Mouse (Mus musculus): Measurements from ENCODE around the gene Psapl1. TPM values are rescaled to one million over a fixed set of nuclear protein-coding genes. Genes with fewer than 3 reads are reported as not detected.

Gene Psapl1
- polyA plus RNA-seq, 1 experiment from 2014 or later, result 0.15 TPM

DNA sequence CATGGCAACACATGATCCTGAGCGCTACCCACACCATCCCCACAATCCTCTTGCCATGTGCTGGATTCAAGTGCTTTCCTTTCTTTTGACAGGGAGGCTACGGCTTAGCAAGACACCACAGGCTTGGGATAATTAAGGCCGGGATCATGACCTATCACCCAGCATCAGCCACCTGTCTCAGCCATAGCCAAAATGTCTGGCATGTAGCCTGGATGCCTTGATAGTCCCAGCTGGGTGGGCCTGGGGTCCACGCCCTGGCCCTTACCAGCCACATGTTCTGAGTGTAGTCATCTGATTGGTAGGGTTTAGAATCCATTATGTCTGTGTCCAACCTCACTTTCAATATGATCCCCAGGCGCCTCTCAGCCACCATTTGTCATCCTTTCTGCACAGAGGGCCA is 24.1 kb upstream of the Psapl1 start:
- ATAC-seq (ENCODE audit: extremely low read depth, insufficient number of reproducible peaks, low FRiP score, low TSS enrichment), result no peak
- peaks cover 5% of the 10 kb centered on the region; the same call in 1 of the 2 replicates for H3K27me3 ChIP-seq (replicated peaks)
- WGBS, result 87% methylated on average over 5 of the region's 5 CpGs

DNA sequence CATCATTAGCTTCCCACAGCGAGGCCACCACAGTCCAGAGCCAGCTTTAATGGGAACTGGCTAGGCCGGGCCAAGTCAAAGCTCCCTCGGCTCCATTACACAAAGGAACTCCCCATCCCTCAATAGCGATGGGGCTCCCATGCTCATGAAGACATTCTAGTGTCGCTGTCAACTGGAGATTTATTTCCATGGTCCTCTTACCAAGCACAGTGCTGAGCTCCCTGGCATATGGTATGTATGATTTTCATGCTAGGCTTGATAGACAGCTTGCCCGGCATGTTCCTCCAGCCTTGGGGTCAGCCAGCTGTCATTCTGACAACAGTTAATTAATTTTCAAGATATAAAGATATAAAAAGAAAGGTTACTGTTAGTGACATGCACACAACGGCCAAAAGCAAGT is 21.5 kb upstream of the Psapl1 start:
- H3K27ac ChIP-seq (replicated peaks), result no peak overlapping the region
- no peak overlapping the region for H3K4me2 ChIP-seq
- WGBS, result 78% methylated on average over 7 of the region's 7 CpGs
- no peaks in the 10 kb centered on the region for H3K4me1 ChIP-seq
- ATAC-seq (ENCODE audit: extremely low read depth, insufficient number of reproducible peaks, low FRiP score, low TSS enrichment), result no peak
- no peak overlapping the region for H3K9ac ChIP-seq
- no peaks in the 10 kb centered on the region for H3K9me3 ChIP-seq
- H3K27me3 ChIP-seq (replicated peaks), result no peaks in the 10 kb centered on the region; the same call in 1 of the 2 replicates
- H3K36me3 ChIP-seq, result no peaks in the 10 kb centered on the region
- H3K4me3 ChIP-seq, result no peak overlapping the region

More for the DNA sequence above, 24.1 kb upstream of the Psapl1 start:
- H3K27ac ChIP-seq (replicated peaks), result no peak overlapping the region
- no peak overlapping the region for H3K9ac ChIP-seq
- peaks cover 6% of the 10 kb centered on the region for H3K4me1 ChIP-seq
- no peak overlapping the region for H3K4me3 ChIP-seq
- no peaks in the 10 kb centered on the region for H3K9me3 ChIP-seq
- no peaks in the 10 kb centered on the region for H3K36me3 ChIP-seq
- no peak overlapping the region for H3K4me2 ChIP-seq

DNA sequence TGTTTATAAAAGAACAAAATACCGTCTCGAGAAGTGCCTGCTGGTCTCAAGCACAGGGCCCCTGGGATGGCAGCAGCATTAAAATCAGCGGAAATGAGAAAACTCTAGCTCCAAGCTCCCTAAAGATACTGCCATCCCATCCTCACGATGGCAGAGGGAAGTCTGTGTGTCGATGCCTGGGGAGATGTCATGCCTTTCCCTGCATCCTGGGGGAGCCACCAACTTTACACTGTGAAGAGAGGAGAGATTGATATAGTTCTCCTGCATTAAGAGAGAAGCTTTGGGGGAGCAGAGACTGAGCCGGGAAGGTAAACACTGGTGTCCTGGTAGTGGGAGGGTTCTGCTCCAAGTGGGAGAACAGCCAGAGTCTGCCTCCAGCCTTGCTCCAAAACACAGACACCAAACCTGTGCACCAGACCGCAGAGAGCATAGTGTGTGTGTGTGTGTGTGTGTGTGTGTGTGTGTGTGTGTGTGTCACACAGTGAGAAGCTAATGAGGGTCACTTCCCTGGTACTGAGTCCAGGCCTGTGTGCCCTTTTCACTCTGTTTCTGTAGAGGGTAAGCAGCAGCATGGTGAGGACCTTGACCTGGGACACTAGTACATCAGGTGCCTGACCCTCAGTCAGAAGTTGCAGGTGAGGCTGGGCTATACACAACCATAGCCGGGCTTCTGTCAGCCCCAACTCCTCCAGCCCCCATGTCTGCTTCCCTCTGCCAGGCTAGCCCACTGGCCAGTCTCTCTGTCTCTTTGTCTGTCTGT is 17.3 kb upstream of the Psapl1 start:
- Histone ChIP-seq H3K9ac (no peak overlapping the region), H3K4me2 (no peak overlapping the region), H3K27me3 (replicated peaks) (peaks cover 4% of the 10 kb centered on the region; the same call in 1 of the 2 replicates), H3K4me1 (no peaks in the 10 kb centered on the region), H3K4me3 (no peak overlapping the region), H3K36me3 (no peaks in the 10 kb centered on the region), H3K9me3 (no peaks in the 10 kb centered on the region), H3K27ac (replicated peaks) (no peak overlapping the region)
- no peak for ATAC-seq (ENCODE audit: extremely low read depth, insufficient number of reproducible peaks, low FRiP score, low TSS enrichment)
- WGBS, result 58% methylated on average over 8 of the region's 8 CpGs

DNA sequence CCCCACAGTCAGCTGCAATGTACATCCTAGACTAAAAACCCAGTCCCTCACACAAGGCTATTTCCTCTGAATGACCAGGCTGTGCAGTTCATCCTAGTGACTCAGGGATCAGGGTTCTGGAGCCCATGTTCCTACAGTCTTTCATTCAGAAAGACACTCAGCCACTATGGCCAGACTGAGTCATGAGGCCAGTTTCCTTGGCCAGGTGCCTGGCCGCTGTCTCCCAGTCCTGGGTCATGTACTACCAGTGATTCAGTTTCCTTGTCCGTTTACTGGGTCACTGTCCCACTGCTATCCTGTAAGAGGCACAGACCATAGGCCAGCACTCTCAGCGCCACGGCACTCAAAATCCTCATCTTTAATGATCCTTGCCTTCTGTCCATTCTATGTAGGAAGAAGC is 15.5 kb upstream of the Psapl1 start:
- Histone ChIP-seq H3K27ac (replicated peaks) (no peak overlapping the region), H3K36me3 (no peaks in the 10 kb centered on the region), H3K4me1 (no peaks in the 10 kb centered on the region), H3K9ac (no peak overlapping the region), H3K4me3 (no peak overlapping the region), H3K4me2 (no peak overlapping the region), H3K27me3 (replicated peaks) (peaks cover 4% of the 10 kb centered on the region; the same call in 1 of the 2 replicates), H3K9me3 (no peaks in the 10 kb centered on the region)
- no peak for ATAC-seq (ENCODE audit: extremely low read depth, insufficient number of reproducible peaks, low FRiP score, low TSS enrichment)
- WGBS, result 82% methylated on average over 4 of the region's 4 CpGs

DNA sequence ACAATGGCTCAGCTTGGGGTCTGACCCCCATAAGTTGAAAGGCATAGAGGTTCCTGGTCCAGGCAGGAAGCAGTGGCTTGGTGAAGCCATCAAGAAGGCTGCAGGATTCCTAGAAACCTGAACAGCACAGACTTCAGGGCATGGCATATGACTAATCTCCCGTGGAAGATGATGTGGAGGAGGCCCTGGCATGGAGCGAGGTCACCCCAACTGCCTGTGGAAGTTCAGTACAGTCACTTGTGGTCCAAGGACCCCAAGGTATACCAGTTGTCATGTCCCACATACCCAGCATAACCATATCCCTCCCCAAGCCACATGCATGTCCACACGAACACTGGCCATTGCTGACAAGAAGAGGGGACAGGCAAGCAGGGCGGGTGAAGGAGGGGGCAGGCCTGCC is 12.5 kb upstream of the Psapl1 start:
- WGBS, result 81% methylated on average over 4 of the region's 4 CpGs
- no peak overlapping the region for H3K27ac ChIP-seq (replicated peaks)
- peaks cover 10% of the 10 kb centered on the region for H3K4me1 ChIP-seq
- H3K9ac ChIP-seq, result no peak overlapping the region
- H3K27me3 ChIP-seq (replicated peaks), result 0 out of 2 replicates have a peak, but pooled peaks cover 4% of the 10 kb centered on the region
- no peaks in the 10 kb centered on the region for H3K36me3 ChIP-seq
- no peak overlapping the region for H3K4me3 ChIP-seq
- no peak for ATAC-seq (ENCODE audit: extremely low read depth, insufficient number of reproducible peaks, low FRiP score, low TSS enrichment)
- no peak overlapping the region for H3K4me2 ChIP-seq
- no peaks in the 10 kb centered on the region for H3K9me3 ChIP-seq

DNA sequence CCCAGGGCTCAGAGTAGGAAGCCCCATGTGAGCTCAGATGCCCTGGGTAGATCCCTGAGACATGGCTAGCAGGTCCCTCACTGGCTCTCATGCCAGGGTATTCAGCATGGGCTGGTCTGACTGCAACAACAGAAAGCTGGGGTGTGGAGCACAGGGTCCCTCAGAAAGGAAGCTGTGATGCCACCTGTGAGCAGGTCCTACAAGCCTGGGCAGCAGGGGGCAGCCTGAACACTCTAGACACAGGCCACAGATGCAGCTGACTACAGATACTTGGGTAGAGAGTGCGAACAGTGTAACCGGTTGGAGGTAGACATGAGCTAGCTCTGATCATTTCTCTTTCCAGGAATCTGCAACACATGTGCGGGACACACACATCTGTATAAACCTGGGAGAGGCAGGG is 11.9 kb upstream of the Psapl1 start:
- Histone ChIP-seq H3K27me3 (replicated peaks) (0 out of 2 replicates have a peak, but pooled peaks cover 4% of the 10 kb centered on the region), H3K27ac (replicated peaks) (no peak overlapping the region), H3K4me1 (peaks cover 10% of the 10 kb centered on the region), H3K9me3 (no peaks in the 10 kb centered on the region), H3K4me3 (no peak overlapping the region), H3K36me3 (no peaks in the 10 kb centered on the region), H3K9ac (no peak overlapping the region), H3K4me2 (no peak overlapping the region)
- no peak for ATAC-seq (ENCODE audit: extremely low read depth, insufficient number of reproducible peaks, low FRiP score, low TSS enrichment)
- 84% methylated on average over 3 of the region's 3 CpGs for WGBS

DNA sequence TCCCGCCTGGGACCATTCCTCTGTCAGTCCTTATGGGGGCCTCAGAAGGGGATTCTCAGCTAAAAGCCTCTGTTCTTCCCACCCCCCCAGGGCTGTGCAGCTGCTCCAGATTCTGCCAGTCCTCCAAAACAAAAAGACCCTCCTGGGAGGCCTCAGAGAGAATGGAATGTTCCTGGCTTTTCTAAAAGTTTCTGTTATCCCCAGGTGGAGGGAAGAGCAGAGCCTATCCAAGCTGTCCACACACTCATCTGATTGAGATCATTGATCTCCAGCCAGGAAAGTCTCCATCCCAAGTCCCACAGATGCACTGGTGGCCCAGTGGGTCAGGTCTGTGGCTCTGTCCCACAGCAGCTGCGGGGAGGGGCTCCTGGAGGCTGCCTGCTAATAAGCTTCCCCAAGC is 11.1 kb upstream of the Psapl1 start:
- Histone ChIP-seq H3K9me3 (no peaks in the 10 kb centered on the region), H3K4me3 (no peak overlapping the region), H3K27me3 (replicated peaks) (0 out of 2 replicates have a peak, but pooled peaks cover 4% of the 10 kb centered on the region), H3K36me3 (no peaks in the 10 kb centered on the region), H3K4me1 (peaks cover 10% of the 10 kb centered on the region), H3K9ac (no peak overlapping the region), H3K4me2 (no peak overlapping the region), H3K27ac (replicated peaks) (no peak overlapping the region)
- no peak for ATAC-seq (ENCODE audit: extremely low read depth, insufficient number of reproducible peaks, low FRiP score, low TSS enrichment)
- 69% methylated on average over 2 of the region's 2 CpGs for WGBS

DNA sequence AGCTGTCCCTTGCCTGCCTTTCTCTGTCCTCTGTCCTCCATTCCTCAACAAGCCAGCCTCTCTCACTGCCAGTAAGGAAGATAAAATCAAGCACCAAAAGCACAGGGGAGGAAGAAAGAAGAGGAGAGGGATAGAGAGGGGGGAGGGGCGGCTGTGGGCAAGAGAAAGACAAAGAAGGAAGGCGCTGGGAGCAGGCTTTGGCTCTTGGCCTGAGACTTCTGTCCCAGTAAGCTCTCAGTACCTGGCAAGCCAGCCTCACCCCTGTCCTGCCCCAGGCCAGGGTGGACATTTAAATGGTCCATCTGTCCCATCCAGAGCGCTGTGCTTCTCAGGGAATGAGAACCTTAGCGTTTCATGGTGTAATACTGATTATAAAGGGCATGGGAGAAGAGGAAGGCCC is 9.2 kb upstream of the Psapl1 start:
- ATAC-seq (ENCODE audit: extremely low read depth, insufficient number of reproducible peaks, low FRiP score, low TSS enrichment), result no peak
- Histone ChIP-seq H3K4me2 (no peak overlapping the region), H3K27me3 (replicated peaks) (no peaks in the 10 kb centered on the region), H3K27ac (replicated peaks) (no peak overlapping the region), H3K36me3 (no peaks in the 10 kb centered on the region), H3K9ac (no peak overlapping the region), H3K4me3 (no peak overlapping the region), H3K9me3 (no peaks in the 10 kb centered on the region), H3K4me1 (peaks cover 10% of the 10 kb centered on the region)
- 49% methylated on average over 4 of the region's 4 CpGs for WGBS

DNA sequence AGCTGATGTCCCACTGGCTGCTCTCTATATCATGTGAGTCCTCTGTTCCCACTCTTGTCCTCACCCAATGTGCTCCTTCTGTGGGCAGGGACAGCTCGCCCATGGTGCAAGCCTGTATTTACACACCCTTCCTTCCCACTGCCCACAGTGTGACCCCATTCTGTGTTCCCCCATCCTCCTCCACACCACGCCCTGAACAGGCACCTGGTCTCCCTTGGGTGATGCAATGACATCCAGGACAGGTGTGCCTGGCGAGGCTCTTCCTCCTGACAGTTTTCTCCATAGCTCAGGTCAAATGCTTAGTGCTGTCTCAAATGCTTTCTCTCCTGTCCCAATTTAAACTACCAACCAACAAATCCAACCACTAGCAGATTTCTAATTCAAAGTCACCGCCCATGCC is 8.4 kb upstream of the Psapl1 start:
- Histone ChIP-seq H3K27me3 (replicated peaks) (no peaks in the 10 kb centered on the region), H3K9ac (no peak overlapping the region), H3K36me3 (no peaks in the 10 kb centered on the region), H3K9me3 (no peaks in the 10 kb centered on the region), H3K4me2 (no peak overlapping the region), H3K4me3 (no peak overlapping the region), H3K4me1 (peaks cover 10% of the 10 kb centered on the region), H3K27ac (replicated peaks) (no peak overlapping the region)
- ATAC-seq (ENCODE audit: extremely low read depth, insufficient number of reproducible peaks, low FRiP score, low TSS enrichment), result no peak
- 79% methylated on average over 4 of the region's 4 CpGs for WGBS

DNA sequence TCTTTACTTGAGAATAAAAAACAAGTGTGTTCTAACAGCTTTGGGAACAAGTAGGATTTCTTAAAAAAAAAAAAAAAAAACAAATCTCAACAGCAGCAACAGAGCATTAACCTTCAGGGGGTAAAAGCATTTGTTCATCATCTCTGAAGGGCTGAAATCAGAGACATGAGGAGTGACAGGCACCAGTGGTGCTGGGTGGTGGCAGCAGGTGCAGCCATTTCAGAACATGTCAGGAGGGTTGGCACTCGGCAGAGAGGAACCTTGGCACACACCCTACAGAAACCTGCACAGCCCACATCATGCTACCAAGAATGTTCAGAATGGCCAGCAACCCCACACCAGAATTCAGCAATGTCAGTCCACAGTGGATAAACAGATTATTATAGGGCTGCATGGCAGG is 4.3 kb upstream of the Psapl1 start:
- Histone ChIP-seq H3K36me3 (no peaks in the 10 kb centered on the region), H3K4me3 (no peak overlapping the region), H3K27me3 (replicated peaks) (no peaks in the 10 kb centered on the region), H3K4me1 (peaks cover 14% of the 10 kb centered on the region), H3K9me3 (no peaks in the 10 kb centered on the region), H3K9ac (no peak overlapping the region), H3K4me2 (no peak overlapping the region), H3K27ac (replicated peaks) (no peak overlapping the region)
- WGBS, result 69% methylated on average over 1 of the region's 1 CpGs
- ATAC-seq (ENCODE audit: extremely low read depth, insufficient number of reproducible peaks, low FRiP score, low TSS enrichment), result no peak

DNA sequence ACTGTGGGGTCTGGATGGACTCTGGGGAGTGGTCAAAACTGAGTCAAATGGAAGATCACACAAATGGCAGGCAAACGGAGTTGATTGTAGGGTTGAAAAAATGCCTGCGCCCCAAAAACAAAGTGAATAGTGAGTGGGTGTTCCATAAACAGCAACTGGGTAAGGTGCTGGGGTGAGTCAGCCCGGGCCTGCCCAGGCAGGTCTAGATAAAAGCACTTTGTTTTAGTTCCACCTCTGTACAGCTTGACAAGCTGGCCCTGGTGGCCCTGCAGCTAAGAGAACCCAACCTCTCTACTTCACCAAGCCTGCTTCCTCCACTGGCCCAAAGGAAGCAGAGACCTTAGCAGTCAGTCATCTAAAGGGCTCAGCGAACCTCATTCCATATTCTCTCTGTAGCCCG is 1.0 kb upstream of the Psapl1 start:
- WGBS, result 62% methylated on average over 5 of the region's 5 CpGs
- no peaks in the 10 kb centered on the region for H3K27me3 ChIP-seq (replicated peaks)
- peaks cover 14% of the 10 kb centered on the region for H3K4me1 ChIP-seq
- H3K4me2 ChIP-seq, result no peak overlapping the region
- H3K36me3 ChIP-seq, result no peaks in the 10 kb centered on the region
- H3K9ac ChIP-seq, result no peak overlapping the region
- no peaks in the 10 kb centered on the region for H3K9me3 ChIP-seq
- no peak overlapping the region for H3K27ac ChIP-seq (replicated peaks)
- no peak overlapping the region for H3K4me3 ChIP-seq
- ATAC-seq (ENCODE audit: extremely low read depth, insufficient number of reproducible peaks, low FRiP score, low TSS enrichment), result no peak

DNA sequence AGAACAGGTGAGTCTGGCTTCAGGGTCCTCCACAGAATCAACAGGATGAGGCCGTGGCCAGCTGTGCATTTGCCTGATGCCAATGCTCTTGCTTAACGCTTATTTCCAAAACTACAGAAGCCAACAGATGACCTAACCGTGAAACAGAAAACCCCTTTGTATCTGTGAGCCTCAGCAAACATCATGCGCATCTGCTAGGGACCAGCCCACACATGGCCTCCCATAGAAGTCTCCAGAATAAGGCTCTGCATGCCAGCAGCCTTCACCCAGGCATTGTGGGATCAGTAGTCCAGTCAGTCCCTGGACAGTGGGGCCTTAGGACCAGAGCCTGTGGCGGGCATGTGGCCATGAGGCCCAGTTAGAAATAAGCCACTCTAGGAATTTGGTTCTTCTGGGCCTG is 400 bp upstream of the Psapl1 start:
- Histone ChIP-seq H3K36me3 (no peaks in the 10 kb centered on the region), H3K9me3 (no peaks in the 10 kb centered on the region), H3K27me3 (replicated peaks) (no peaks in the 10 kb centered on the region), H3K4me1 (peaks cover 16% of the 10 kb centered on the region), H3K27ac (replicated peaks) (no peak overlapping the region), H3K4me2 (no peak overlapping the region), H3K4me3 (no peak overlapping the region), H3K9ac (no peak overlapping the region)
- 81% methylated on average over 5 of the region's 5 CpGs for WGBS
- no peak for ATAC-seq (ENCODE audit: extremely low read depth, insufficient number of reproducible peaks, low FRiP score, low TSS enrichment)
